Mouse (Mus musculus) CH12F3 (cell line): Measurements from ENCODE around the gene Crebrf.

Experiments
- in situ Hi-C: fragments of 300-500 bp; cut with MboI; formaldehyde crosslinking; loops from 2 replicates; pipeline ENCODE4 v1.14.3; 2020; ENCODE audit warnings: low sequenced_read_pairs

Crebrf gene

DNA sequence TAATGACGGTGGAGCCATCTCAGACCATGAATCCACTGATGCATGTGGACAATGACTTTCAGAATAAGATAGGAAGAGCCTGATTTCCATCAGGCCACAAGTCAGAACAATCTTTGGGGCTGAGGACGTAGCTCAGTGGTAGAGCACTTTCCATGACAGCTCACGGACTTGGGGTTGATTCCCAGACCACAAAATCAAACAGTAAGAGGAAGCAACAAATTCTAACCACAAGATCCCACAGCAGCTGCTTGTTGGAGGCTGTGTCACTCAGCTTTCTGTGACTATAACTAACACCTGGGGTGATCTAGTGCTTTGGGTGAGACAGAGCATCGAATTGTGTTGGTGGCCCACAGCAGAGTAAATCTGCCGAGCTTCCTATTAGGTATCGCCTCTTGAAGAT is 101.4 kb downstream of the Crebrf start:
- in situ Hi-C loops, result no loop called here

DNA sequence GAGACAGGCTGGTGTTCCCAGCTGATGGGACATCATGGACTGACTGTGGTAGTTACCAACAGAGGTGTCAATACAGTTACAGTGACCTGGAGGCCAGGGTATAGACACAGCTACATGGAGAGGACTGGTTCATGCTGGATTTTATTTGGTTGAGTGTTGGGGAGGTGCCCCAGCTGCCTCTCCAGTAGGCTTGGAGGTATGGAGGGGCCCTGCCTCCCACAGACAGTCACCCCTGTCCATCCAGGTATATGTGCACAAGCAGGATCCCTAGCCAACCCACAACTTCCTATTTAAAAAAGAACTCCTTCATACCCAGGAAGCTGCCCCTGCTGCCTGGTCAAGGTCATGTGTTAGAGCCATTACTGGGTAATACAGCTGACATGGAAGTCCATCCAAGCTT is 102.3 kb downstream of the Crebrf start:
- in situ Hi-C loops, result no loop called here

DNA sequence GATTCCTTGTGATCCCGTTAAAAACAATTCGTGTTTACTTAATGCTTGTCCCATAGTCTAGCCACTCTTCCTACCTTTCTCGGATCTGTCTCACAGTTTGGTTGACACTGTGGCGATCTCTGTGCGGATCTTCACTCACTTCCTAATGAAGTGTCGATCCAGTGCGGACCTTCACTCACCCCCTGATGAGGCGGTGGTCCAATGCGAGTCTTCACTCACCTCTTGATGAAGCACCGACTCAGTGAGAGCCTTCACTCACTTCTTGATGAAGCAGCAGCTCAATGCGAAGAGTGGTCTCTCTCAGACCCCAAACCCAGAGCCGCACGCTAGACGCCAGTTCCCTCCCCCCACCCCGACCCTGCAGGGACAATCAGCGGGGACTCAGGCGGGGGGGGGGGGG is 110.7 kb downstream of the Crebrf start:
- in situ Hi-C loops, result no loop called here
